Mouse (Mus musculus) hindlimb bud, embryonic 11.5 days (tissue): ENCODE data around the gene Baiap2.

Source experiments
- DNase-seq: peaks from one replicate; pipeline ENCODE4 v3.0.0-alpha.2; 2012; ENCODE audit warnings: low read depth, low spot score; ENCODE audit errors: extremely low spot score

Baiap2 gene

GRCm38 (mm10) chr11:119943428-119943988, 945 bp downstream of the Baiap2 start:
- no peak for DNase-seq

DNA sequence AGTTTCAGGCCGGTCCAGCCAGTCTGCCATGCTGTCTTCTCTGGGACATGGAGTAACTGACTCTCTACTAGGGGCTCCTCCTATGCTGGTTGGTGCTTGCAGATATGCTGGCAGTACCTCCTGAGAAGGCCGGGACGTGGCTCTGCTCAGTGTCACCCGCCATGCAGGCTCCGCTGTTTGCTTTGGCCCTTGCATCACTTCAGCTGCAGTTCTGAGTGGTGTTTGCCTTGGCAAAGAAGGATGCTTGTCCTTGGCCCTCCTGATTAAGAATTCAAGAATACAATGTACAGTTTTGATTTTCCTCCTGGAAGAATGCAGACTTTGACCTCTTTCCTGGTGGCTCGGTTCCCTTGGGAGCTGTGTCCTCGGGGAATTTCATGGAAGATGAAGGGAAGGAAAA, 2.8 kb downstream of the Baiap2 start:
- DNase-seq, result no peak

DNA sequence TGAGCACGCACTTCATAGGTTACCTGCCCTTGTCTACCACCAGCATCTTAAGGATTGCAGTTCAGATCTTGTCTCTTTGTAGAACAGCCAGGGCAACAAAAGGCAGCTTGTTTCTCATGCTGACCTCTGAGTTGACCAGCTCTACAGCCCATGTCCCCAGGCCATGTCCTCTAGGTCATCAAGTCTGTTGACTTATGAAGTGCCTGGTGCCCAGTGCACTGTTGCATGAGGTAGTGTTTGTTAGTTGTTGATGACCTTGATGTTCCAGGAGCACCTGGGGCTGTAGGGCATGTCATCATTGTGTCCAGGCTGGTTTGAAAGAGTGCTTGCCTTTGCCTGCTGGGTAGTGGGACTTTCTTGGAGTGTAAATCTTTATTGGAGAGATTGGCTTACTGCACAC, 4.9 kb downstream of the Baiap2 start:
- DNase-seq, result no peak

DNA sequence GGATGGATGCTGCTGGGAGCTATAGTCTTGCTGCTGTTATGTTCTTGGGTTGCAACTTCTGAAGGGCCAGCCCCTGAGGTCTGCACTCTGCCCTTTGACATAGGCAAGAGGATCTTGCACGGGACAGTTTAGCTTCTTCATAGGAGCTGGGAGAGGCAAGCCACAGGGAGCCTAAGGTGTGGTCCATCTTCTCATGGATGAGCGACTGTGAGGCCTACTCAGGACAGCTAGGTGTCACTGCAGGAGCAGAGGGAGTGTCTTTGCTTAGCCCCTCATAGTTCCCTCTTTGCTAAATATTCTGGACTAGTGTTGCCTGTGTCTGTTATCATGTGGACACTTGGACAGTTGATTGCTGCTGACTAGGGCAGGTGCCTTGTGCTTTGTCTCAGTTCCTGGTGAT, 5.3 kb downstream of the Baiap2 start:
- no peak for DNase-seq

- no peak for DNase-seq
These were observed 5.7 kb downstream of the Baiap2 start for GRCm38 (mm10) chr11:119948305-119948704.

DNA sequence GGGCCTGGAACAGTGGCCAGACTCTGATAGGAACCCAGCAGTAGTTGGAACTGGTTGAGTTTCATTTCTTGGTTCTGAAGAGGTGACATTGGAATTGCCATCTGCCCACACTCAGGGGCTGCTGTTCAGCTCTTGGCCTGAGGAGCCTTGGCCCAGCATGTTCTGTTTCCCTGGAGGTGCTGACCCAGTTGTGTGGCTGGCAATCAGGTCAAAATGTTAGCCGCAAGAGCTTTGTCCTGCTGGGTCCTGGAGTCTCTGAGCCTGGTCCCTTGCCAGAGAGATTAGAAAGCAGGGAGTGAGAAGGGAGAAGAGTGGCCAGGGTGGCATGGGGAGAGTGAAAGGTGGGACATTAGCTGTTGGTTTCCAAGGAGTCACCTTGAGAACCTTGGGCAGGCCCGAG, 6.2 kb downstream of the Baiap2 start:
- no peak for DNase-seq

DNA sequence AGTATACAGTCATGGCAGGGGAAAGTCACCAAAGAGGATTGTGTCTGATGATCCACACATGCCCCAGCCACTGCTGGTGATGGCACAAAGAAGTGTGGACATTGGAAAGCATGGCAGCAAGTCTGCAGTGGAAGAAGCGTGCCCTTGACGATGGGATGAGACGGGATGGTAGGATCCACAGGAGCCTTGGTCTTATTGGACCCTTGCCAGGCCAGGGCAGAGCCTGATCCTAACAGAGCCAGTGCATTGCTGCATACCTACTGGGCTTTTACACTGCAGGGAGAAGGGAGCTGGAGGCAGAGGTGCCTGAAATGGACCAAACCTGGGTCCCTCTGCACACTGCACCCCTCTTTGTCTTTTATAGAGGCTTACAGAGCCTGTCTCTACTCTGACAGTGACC, 8.0 kb downstream of the Baiap2 start:
- no peak for DNase-seq

DNA sequence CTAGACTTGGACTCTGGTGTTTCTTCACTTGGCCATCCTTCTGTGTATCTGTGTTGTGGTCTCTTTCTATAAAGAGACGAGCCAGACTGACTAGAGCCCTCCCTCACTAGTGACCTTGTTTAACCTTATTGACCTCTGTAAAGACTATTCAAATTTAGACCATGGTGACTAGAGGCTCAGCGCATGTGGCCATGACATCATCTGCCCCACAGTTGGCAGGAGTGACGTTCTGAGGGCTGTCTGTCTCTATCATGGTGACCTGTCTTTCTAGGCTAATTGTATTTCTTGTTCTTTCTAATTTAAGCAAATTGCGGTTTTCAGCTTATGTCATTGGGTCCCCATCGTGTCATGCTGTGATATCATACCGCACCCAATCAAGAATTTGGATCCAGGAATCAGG, 8.8 kb downstream of the Baiap2 start:
- DNase-seq, result no peak

DNA sequence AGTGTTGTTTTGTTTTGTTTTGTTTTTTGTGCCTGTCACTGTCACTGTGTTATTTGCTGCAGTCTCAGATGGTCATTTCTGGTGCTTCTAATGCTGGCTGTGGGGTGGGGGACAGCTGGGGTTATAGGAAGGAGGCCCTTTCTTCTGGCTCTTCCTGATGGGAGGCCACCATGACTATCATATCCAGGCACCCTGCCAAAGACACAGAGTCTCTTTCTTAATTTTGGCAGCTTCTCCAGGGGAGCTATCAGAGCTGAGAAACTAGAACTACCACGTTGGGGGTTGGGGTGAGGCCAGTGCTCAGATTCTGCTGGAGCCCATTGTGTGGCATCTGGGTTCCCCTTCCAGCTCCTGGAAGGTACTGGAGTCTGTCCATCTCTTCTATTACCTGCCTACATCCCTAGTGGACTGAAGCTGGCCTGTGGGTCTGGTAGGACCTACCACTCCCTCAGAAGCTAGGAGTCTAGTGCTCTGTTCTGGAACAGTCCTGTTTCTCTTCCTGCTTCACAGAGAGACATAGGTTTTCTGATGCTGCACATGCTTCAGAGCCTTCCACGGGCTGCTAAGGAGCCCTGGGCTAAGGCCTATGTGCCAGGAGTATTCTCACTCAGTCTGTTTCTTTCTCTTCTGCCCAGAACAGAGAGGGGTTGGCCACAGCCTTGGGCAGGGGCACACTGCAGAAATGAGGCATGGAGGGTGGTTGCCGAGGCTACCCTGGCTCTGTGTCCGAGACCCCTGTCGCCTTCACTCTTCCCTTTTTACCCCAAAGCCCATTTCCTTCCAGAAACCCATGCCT, 10.1 kb downstream of the Baiap2 start:
- DNase-seq, result no peak

GRCm38 (mm10) chr11:119954233-119954632, 11.7 kb downstream of the Baiap2 start:
- no peak for DNase-seq

DNA sequence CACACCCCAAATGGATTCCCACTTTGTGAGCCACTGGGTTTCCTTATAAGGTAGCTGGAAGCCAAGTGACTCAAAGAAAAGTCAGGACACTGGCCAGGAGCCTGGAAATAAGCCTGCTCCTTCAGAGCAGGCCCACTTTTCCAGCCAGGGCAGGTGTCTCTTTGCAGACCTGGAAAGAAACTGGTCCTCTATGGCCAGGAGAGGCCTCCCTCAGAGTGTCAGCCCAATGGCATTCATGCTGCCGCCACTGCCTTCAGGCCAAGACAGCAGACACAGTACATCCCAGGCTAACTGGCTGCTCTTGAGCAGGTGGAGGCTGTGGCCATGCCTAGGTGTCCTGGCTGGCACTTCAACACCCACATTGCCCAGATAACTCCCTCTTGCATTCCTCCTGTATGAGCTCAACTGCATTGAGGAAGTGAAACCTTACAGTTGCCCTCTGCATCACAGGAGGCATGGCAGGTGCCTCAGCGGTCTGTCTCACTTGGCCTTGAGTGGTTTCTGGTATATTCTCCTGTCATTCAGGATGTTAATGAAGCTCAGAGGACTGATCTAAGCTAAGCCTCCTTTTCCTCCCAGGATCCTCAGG, 12.3 kb downstream of the Baiap2 start:
- no peak for DNase-seq

DNA sequence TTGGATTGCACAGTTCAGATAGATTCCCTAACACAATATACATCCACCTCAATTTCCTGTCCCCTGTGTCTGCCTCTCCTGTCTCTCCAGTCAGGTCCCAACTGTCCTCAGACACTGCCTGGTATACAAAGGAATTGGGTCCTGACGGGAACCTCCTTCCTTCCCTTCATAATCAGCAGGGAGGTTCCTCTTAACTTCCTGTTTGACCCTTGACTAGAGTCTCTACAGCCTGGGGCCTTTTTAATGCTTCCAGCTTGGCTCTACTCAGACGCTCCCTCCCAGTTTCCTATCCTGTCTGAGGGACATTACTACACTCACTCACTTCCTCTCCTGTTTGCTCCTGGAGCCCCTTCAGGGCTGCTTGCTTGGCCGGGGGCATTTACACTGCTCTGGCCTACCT, 12.9 kb downstream of the Baiap2 start:
- no peak for DNase-seq

- DNase-seq, result no peak
These were observed 14.0 kb downstream of the Baiap2 start for GRCm38 (mm10) chr11:119956590-119956989.

- DNase-seq, result no peak
These were observed 16.3 kb downstream of the Baiap2 start for GRCm38 (mm10) chr11:119958856-119959255.

DNA sequence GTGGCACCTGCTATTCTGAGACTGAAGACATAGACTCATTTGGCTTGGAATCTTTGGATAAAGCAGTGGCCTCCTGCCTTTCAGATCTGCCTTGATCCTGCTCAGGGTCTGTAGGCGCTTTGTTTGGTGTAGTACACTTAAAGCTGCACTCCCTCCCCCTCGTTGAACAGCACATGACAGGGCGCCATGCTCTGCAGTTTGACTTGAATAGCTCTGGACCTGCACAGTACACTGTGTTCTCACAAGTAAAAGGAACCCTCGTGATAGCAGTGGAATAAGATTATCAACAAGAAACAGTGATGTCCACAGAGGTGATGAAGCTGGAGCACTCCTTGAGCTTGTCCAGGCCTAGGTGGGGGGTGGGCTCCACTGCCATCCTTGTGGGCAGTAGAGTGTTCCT, 17.2 kb downstream of the Baiap2 start:
- DNase-seq, result no peak

DNA sequence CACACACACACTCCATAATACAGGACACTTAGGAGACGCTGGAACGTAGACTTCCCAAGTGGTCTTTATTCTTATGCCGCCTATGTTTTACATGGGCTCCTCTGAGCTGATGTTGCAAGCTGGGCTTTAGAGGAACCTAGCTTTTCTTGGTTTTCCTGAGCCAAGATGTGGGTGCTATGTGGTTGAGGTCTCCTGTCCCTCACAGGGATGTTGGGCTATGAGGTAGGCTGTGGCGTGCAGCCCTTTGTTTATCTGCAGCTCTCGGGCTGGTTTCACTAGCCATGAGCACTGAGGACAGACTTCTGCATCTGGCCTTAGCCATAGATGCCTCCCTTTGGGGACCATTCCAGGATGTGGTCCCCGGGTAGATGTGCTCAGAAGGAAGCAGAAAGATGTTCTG, 18.1 kb downstream of the Baiap2 start:
- no peak for DNase-seq

- DNase-seq, result no peak
These were observed 18.9 kb downstream of the Baiap2 start for GRCm38 (mm10) chr11:119961511-119961910.

GRCm38 (mm10) chr11:119965053-119965452, 22.5 kb downstream of the Baiap2 start:
- no peak for DNase-seq

DNA sequence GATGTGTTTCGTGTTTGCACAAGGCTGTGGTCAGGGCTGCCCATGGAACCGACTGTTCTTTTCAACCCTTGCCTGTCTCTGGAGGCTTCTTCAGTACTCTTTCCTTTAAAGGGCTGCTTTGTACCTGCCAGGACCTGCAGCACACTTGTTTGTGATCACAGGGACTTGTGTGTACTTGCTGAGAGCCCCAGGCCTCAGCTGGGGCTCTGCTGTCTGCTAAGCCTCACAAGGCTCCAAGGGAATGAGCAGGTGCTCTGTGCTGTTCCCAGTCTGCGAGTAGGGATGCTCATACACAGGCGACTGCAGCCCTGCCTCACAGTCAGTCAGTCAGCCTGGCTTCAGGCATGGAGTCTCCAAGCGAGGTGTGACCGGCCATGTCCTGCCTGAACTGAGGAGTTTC, 23.7 kb downstream of the Baiap2 start:
- no peak for DNase-seq

- DNase-seq, result no peak
These were observed 24.8 kb downstream of the Baiap2 start for GRCm38 (mm10) chr11:119967401-119967800.

DNA sequence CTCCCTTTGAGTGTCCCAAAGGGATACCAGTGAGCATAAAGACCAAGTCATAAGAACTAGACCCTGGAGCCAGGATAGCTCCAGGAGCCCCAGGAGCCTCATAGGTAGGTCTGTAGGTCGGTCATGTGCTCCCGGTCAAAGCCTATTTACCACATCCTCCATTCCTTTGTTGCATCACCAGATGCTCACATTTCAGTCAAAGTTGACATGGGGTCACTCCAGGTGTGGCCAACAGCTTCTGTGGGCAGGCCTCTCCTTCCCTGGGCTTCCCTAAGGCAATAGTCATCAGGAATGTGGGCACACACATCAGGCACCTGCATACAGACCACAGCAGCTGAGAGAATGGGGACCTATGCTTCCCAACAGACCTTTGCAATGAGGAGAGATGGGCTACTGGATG, 25.3 kb downstream of the Baiap2 start:
- no peak for DNase-seq

DNA sequence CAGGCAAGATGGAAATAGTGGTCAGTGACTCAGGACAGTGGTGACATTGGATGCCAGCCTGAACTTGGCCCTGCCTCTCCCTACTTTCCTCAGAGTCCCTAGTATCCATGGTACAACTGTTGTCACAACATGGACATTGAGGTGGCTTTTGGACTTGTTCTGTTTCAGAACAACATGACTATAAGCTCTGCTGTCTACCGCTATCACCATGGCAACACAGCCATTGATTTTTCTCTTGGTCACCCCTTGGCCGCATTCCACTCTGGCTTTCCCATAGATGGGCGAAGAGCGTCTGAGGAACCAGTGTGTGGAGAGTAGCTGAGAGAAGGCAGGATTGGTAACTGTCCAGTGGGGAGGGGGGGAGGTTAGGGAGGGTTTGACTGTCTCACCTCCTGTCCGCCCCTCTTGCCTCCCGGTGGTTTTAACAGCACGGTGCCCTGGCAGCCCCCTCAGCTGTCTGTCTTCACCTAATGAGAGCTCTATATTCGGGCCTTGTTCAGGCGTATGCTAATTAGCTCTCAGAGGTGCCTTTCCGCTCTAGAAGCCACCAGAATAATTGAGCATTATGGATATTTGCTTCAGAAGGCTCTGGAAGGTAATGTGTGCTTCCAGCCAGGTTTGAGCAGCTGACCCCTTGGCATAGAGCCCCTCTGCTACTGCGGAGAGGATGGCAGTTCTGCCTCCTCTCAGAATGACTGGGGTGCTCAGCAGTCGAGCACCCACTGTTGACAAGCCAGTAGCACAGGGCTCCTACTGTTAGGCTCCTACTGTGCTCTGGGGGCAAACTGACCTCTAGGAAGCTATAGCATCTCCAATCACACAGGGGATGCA, 27.7 kb downstream of the Baiap2 start:
- DNase-seq, result no peak
